Mouse (Mus musculus): ENCODE data around the gene Kcnma1. TPM values are rescaled to one million over a fixed set of nuclear protein-coding genes. Genes with fewer than 3 reads are reported as not detected.

The Kcnma1 gene
- polyA plus RNA-seq, 1 experiment from 2014 or later = 22.1 TPM

GRCm38 (mm10) chr14:23624455-23624854 lies 389.8 kb downstream of the Kcnma1 start:
- Histone ChIP-seq H3K36me3 (no peaks in the 10 kb centered on the region), H3K9me3 (replicated peaks) (no peaks in the 10 kb centered on the region), H3K27me3 (replicated peaks) (no peaks in the 10 kb centered on the region), H3K9ac (replicated peaks) (no peak overlapping the region), H3K4me2 (no peak overlapping the region), H3K27ac (replicated peaks) (no peak overlapping the region), H3K4me3 (replicated peaks) (no peak overlapping the region), H3K4me1 (peaks cover 10% of the 10 kb centered on the region)
- 83% methylated on average over 1 of the region's 1 CpGs for WGBS
- ATAC-seq (ENCODE audit: low FRiP score) = no peak

- ATAC-seq (ENCODE audit: low FRiP score) = no peak
Observed at GRCm38 (mm10) chr14:23620685-23621084, 393.6 kb downstream of the Kcnma1 start.

GRCm38 (mm10) chr14:23618973-23619372 lies 395.3 kb downstream of the Kcnma1 start:
- Histone ChIP-seq H3K9ac (replicated peaks) (no peak overlapping the region), H3K9me3 (replicated peaks) (no peaks in the 10 kb centered on the region), H3K4me1 (no peaks in the 10 kb centered on the region), H3K27me3 (replicated peaks) (no peaks in the 10 kb centered on the region), H3K4me3 (replicated peaks) (no peak overlapping the region), H3K36me3 (no peaks in the 10 kb centered on the region), H3K27ac (replicated peaks) (no peak overlapping the region), H3K4me2 (no peak overlapping the region)
- WGBS = 89% methylated on average over 2 of the region's 2 CpGs
- ATAC-seq (ENCODE audit: low FRiP score) = no peak

More at GRCm38 (mm10) chr14:23620685-23621084, 393.6 kb downstream of the Kcnma1 start:
- 90% methylated on average over 2 of the region's 2 CpGs for WGBS
- H3K4me3 ChIP-seq (replicated peaks) = no peak overlapping the region
- H3K9me3 ChIP-seq (replicated peaks) = no peaks in the 10 kb centered on the region
- no peak overlapping the region for H3K4me2 ChIP-seq
- H3K4me1 ChIP-seq = no peaks in the 10 kb centered on the region
- H3K27me3 ChIP-seq (replicated peaks) = no peaks in the 10 kb centered on the region
- no peak overlapping the region for H3K9ac ChIP-seq (replicated peaks)
- H3K27ac ChIP-seq (replicated peaks) = no peak overlapping the region
- H3K36me3 ChIP-seq = no peaks in the 10 kb centered on the region

GRCm38 (mm10) chr14:23618081-23618480 lies 396.2 kb downstream of the Kcnma1 start:
- Histone ChIP-seq H3K9me3 (replicated peaks) (no peaks in the 10 kb centered on the region), H3K27me3 (replicated peaks) (no peaks in the 10 kb centered on the region), H3K36me3 (no peaks in the 10 kb centered on the region), H3K4me1 (no peaks in the 10 kb centered on the region), H3K4me3 (replicated peaks) (no peak overlapping the region), H3K4me2 (no peak overlapping the region), H3K9ac (replicated peaks) (no peak overlapping the region), H3K27ac (replicated peaks) (no peak overlapping the region)
- 38% methylated on average over 1 of the region's 1 CpGs for WGBS
- ATAC-seq (ENCODE audit: low FRiP score) = no peak

- Histone ChIP-seq H3K27me3 (replicated peaks) (no peaks in the 10 kb centered on the region), H3K9me3 (replicated peaks) (no peaks in the 10 kb centered on the region), H3K4me1 (no peaks in the 10 kb centered on the region), H3K27ac (replicated peaks) (no peak overlapping the region), H3K4me3 (replicated peaks) (no peak overlapping the region), H3K36me3 (no peaks in the 10 kb centered on the region), H3K4me2 (no peak overlapping the region), H3K9ac (replicated peaks) (no peak overlapping the region)
- WGBS = 81% methylated on average over 3 of the region's 3 CpGs
- no peak for ATAC-seq (ENCODE audit: low FRiP score)
Observed at GRCm38 (mm10) chr14:23610054-23610453, 404.2 kb downstream of the Kcnma1 start.

GRCm38 (mm10) chr14:23605740-23606139 lies 408.6 kb downstream of the Kcnma1 start:
- no peaks in the 10 kb centered on the region for H3K4me1 ChIP-seq
- 79% methylated on average over 7 of the region's 7 CpGs for WGBS
- no peaks in the 10 kb centered on the region for H3K27me3 ChIP-seq (replicated peaks)
- ATAC-seq (ENCODE audit: low FRiP score) = no peak
- no peak overlapping the region for H3K4me3 ChIP-seq (replicated peaks)
- H3K27ac ChIP-seq (replicated peaks) = no peak overlapping the region
- no peaks in the 10 kb centered on the region for H3K36me3 ChIP-seq
- H3K9ac ChIP-seq (replicated peaks) = no peak overlapping the region
- H3K9me3 ChIP-seq (replicated peaks) = no peaks in the 10 kb centered on the region
- H3K4me2 ChIP-seq = no peak overlapping the region

GRCm38 (mm10) chr14:23602937-23603336 lies 411.4 kb downstream of the Kcnma1 start:
- Histone ChIP-seq H3K36me3 (no peaks in the 10 kb centered on the region), H3K4me3 (replicated peaks) (no peak overlapping the region), H3K9ac (replicated peaks) (no peak overlapping the region), H3K27me3 (replicated peaks) (no peaks in the 10 kb centered on the region), H3K4me1 (no peaks in the 10 kb centered on the region), H3K4me2 (no peak overlapping the region), H3K27ac (replicated peaks) (0 out of 2 replicates have a peak overlapping the region, but pooled peaks have one; percentile 19), H3K9me3 (replicated peaks) (no peaks in the 10 kb centered on the region)
- ATAC-seq (ENCODE audit: low FRiP score) = no peak
- 29% methylated on average over 4 of the region's 4 CpGs for WGBS

GRCm38 (mm10) chr14:23602054-23602453 lies 412.2 kb downstream of the Kcnma1 start:
- no peaks in the 10 kb centered on the region for H3K27me3 ChIP-seq (replicated peaks)
- H3K9me3 ChIP-seq (replicated peaks) = no peaks in the 10 kb centered on the region
- no peak for ATAC-seq (ENCODE audit: low FRiP score)
- 68% methylated on average over 2 of the region's 2 CpGs for WGBS
- no peak overlapping the region for H3K4me2 ChIP-seq
- no peaks in the 10 kb centered on the region for H3K36me3 ChIP-seq
- no peak overlapping the region for H3K9ac ChIP-seq (replicated peaks)
- H3K27ac ChIP-seq (replicated peaks) = no peak overlapping the region; the same call in 1 of the 2 replicates
- no peaks in the 10 kb centered on the region for H3K4me1 ChIP-seq
- H3K4me3 ChIP-seq (replicated peaks) = no peak overlapping the region

- Histone ChIP-seq H3K4me1 (no peaks in the 10 kb centered on the region), H3K36me3 (no peaks in the 10 kb centered on the region), H3K4me2 (no peak overlapping the region), H3K9ac (replicated peaks) (no peak overlapping the region), H3K27ac (replicated peaks) (no peak overlapping the region), H3K4me3 (replicated peaks) (no peak overlapping the region), H3K9me3 (replicated peaks) (no peaks in the 10 kb centered on the region), H3K27me3 (replicated peaks) (no peaks in the 10 kb centered on the region)
- WGBS = 73% methylated on average over 5 of the region's 5 CpGs
- ATAC-seq (ENCODE audit: low FRiP score) = no peak
Observed at GRCm38 (mm10) chr14:23594629-23595028, 419.7 kb downstream of the Kcnma1 start.

- no peaks in the 10 kb centered on the region for H3K36me3 ChIP-seq
- H3K9ac ChIP-seq (replicated peaks) = no peak overlapping the region
- WGBS = 16% methylated on average over 6 of the region's 6 CpGs
- no peak for ATAC-seq (ENCODE audit: low FRiP score)
- no peaks in the 10 kb centered on the region for H3K27me3 ChIP-seq (replicated peaks)
- H3K9me3 ChIP-seq (replicated peaks) = no peaks in the 10 kb centered on the region
- no peaks in the 10 kb centered on the region for H3K4me1 ChIP-seq
- H3K27ac ChIP-seq (replicated peaks) = no peak overlapping the region
- no peak overlapping the region for H3K4me3 ChIP-seq (replicated peaks)
- no peak overlapping the region for H3K4me2 ChIP-seq
Observed at GRCm38 (mm10) chr14:23592826-23593447, 421.4 kb downstream of the Kcnma1 start.

GRCm38 (mm10) chr14:23589744-23590481 lies 424.4 kb downstream of the Kcnma1 start:
- Histone ChIP-seq H3K4me3 (replicated peaks) (no peak overlapping the region), H3K9me3 (replicated peaks) (no peaks in the 10 kb centered on the region), H3K9ac (replicated peaks) (no peak overlapping the region), H3K36me3 (no peaks in the 10 kb centered on the region), H3K27me3 (replicated peaks) (no peaks in the 10 kb centered on the region), H3K27ac (replicated peaks) (no peak overlapping the region), H3K4me2 (no peak overlapping the region), H3K4me1 (no peaks in the 10 kb centered on the region)
- ATAC-seq (ENCODE audit: low FRiP score) = no peak
- WGBS = 58% methylated on average over 6 of the region's 7 CpGs

- ATAC-seq (ENCODE audit: low FRiP score) = no peak
- H3K4me1 ChIP-seq = no peaks in the 10 kb centered on the region
- WGBS = 88% methylated on average over 9 of the region's 9 CpGs
- H3K4me2 ChIP-seq = no peak overlapping the region
- no peak overlapping the region for H3K9ac ChIP-seq (replicated peaks)
- no peaks in the 10 kb centered on the region for H3K36me3 ChIP-seq
- no peaks in the 10 kb centered on the region for H3K9me3 ChIP-seq (replicated peaks)
- H3K27me3 ChIP-seq (replicated peaks) = no peaks in the 10 kb centered on the region
- H3K27ac ChIP-seq (replicated peaks) = no peak overlapping the region
- H3K4me3 ChIP-seq (replicated peaks) = no peak overlapping the region
Observed at GRCm38 (mm10) chr14:23587451-23587850, 426.8 kb downstream of the Kcnma1 start.

All from neural tube, embryonic 15.5 days (tissue).